Mouse (Mus musculus) limb, embryonic 12.5 days (tissue): ENCODE measurements around the gene Gpr22. TPM values are rescaled to one million over a fixed set of nuclear protein-coding genes. Genes with fewer than 3 reads are reported as not detected.

Experiments
- ATAC-seq: fragments of 200-750 bp; cut with Nextera tagmentation; 2 replicates; pipeline ENCODE4 v1.8.0; 2017; ENCODE audit warnings: low read depth, moderate TSS enrichment; ENCODE audit not compliant: insufficient number of reproducible peaks, insufficient read depth, low FRiP score, low TSS enrichment
- H3K27ac ChIP-seq: fragments of 300-500 bp; sonication (generic); 2 replicates; pipeline ENCODE4 v1.5.1; 2016; ENCODE audit warnings: mild to moderate bottlenecking, moderate library complexity
- H3K27me3 ChIP-seq: fragments of 300-500 bp; sonication (generic); 2 replicates; pipeline ENCODE4 v1.6.1; 2016; ENCODE audit warnings: mild to moderate bottlenecking, moderate library complexity
- H3K36me3 ChIP-seq: fragments of 300-500 bp; sonication (generic); 2 replicates; pipeline ENCODE4 v1.6.1; 2016; ENCODE audit warnings: mild to moderate bottlenecking, moderate library complexity
- H3K4me1 ChIP-seq: fragments of 300-500 bp; sonication (generic); replicated peaks from 2 replicates; pipeline ENCODE4 v1.6.1; 2016
- H3K4me2 ChIP-seq: fragments of 300-500 bp; sonication (generic); 2 replicates; pipeline ENCODE4 v1.6.1; 2016; ENCODE audit warnings: mild to moderate bottlenecking, moderate library complexity
- H3K4me3 ChIP-seq: fragments of 300-500 bp; sonication (generic); replicated peaks from 2 replicates; pipeline ENCODE4 v1.5.1; 2016; ENCODE audit warnings: mild to moderate bottlenecking
- H3K9ac ChIP-seq: fragments of 300-500 bp; sonication (generic); replicated peaks from 2 replicates; pipeline ENCODE4 v1.6.1; 2016; ENCODE audit warnings: mild to moderate bottlenecking, moderate library complexity
- H3K9me3 ChIP-seq: fragments of 300-500 bp; sonication (generic); 2 replicates; pipeline ENCODE4 v1.6.1; 2016; ENCODE audit warnings: mild to moderate bottlenecking, moderate library complexity
- WGBS: fragments of 180-500 bp; shearing (Covaris S2); methylation state at CpG from one replicate; pipeline ENCODE4 v1.1.7; 2016; 5-methylcytosine and 5-hydroxymethylcytosine counted together
- polyA plus RNA-seq: library from polyadenylated mRNA; unstranded; fragments of >200 nt; fragmentation: Nextera tagmentation; extraction: Ambion mirVana; gene quantifications from 2 replicates; pipeline ENCODE4 v1.2.1, GENCODE M21; 2016

Gene Gpr22
- polyA plus RNA-seq, result 0.32 and 0.68 TPM in 2 replicates

GRCm38 (mm10) chr12:31713600-31713999 is at the start of gene Gpr22:
Gpr22 (minus strand) TSS chr12:31713947.
- H3K9me3 ChIP-seq, result no peaks in the 10 kb centered on the region
- peaks cover 5% of the 10 kb centered on the region; the same call in 1 of the 2 replicates for H3K4me1 ChIP-seq
- 27% methylated on average over 6 of the region's 6 CpGs for WGBS
- no peaks in the 10 kb centered on the region for H3K36me3 ChIP-seq
- H3K27ac ChIP-seq, result no peak within 1 kb of the TSS
- no peak within 1 kb of the TSS for H3K4me3 ChIP-seq
- ATAC-seq, result no peak
- H3K27me3 ChIP-seq, result no peaks in the 10 kb centered on the region
- H3K9ac ChIP-seq, result no peak within 1 kb of the TSS
- H3K4me2 ChIP-seq, result peak within 1 kb of the TSS; percentile 42

DNA sequence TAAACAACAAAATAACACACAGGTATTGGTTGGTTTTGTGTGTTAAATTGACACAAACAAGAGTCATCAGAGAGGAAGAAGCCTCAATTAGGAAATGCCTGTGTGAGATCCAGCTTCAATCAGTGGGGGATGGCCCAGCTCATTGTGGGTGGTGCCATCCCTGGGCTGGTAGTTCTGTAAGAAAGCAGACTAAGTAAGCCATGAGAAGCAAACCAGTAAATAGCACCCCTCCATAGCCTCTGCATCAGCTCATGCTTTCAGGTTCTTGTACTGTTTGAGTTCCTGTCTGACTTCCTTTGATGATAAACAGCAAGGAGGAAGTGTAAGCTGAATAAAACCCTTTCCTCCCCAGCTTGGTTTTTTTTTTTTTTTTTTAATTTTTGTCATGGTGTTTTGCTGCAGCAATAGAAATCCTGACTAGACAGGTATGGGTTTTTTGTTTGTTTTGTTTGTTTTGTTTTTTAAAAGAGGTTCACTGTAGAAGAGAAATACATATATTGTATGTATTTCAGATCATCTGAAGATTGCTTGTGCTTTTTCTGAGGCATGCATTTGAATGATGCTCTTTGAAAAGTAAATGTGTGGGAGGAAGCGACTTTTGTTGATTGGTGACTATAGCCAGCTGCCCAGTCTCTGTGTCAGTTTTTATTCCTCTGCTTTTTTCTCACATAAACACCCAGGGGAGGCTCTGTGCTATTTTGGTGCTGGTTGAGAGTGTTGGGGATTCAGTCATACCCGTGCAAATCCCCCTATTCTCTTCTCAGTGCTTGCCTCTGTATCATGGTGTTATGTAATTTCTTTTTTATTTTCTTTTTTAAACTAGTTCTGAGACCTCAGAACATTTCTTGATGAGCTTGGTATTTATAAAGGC is 42.4 kb upstream of the Gpr22 start:
- Histone ChIP-seq H3K4me2 (no peak overlapping the region), H3K9me3 (no peaks in the 10 kb centered on the region), H3K9ac (no peak overlapping the region), H3K36me3 (peaks cover 2% of the 10 kb centered on the region; the same call in 1 of the 2 replicates), H3K27me3 (no peaks in the 10 kb centered on the region), H3K4me1 (no peaks in the 10 kb centered on the region), H3K4me3 (no peak overlapping the region), H3K27ac (no peak overlapping the region)
- WGBS, result 53% methylated on average over 2 of the region's 2 CpGs
- ATAC-seq, result no peak

GRCm38 (mm10) chr12:31754465-31754864 is 40.7 kb upstream of the Gpr22 start:
- Histone ChIP-seq H3K4me2 (no peak overlapping the region), H3K27me3 (no peaks in the 10 kb centered on the region), H3K4me1 (no peaks in the 10 kb centered on the region), H3K27ac (no peak overlapping the region), H3K9ac (no peak overlapping the region), H3K4me3 (no peak overlapping the region), H3K9me3 (no peaks in the 10 kb centered on the region), H3K36me3 (no peaks in the 10 kb centered on the region)
- ATAC-seq, result no peak
- 65% methylated on average over 2 of the region's 2 CpGs for WGBS

DNA sequence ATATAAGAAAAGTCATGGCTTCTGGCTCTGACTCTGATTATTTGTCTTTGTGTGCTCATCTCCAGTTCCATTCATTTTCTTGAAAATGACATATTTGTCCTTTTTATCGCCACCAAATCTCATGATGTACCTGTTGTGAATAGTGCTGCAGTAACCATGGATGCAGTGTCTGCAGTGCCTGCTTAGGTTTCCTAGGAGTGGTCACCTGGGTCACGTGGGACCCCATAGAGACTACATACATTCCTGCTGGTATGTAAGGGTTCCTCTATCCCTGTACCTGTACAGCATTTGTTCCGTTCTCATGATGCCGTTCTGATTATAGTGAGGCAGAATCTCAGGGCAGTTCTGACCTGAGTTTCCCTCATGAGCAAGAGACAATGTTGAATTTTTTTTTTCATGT is 36.1 kb upstream of the Gpr22 start:
- H3K4me3 ChIP-seq, result no peak overlapping the region
- no peaks in the 10 kb centered on the region for H3K9me3 ChIP-seq
- 0 out of 2 replicates have a peak, but pooled peaks cover 5% of the 10 kb centered on the region for H3K36me3 ChIP-seq
- 94% methylated on average over 4 of the region's 4 CpGs for WGBS
- no peak overlapping the region for H3K27ac ChIP-seq
- no peak for ATAC-seq
- no peaks in the 10 kb centered on the region for H3K4me1 ChIP-seq
- no peak overlapping the region for H3K9ac ChIP-seq
- no peaks in the 10 kb centered on the region for H3K27me3 ChIP-seq
- H3K4me2 ChIP-seq, result no peak overlapping the region

- H3K27me3 ChIP-seq, result no peaks in the 10 kb centered on the region
- WGBS, result 83% methylated on average over 8 of the region's 8 CpGs
Measured at GRCm38 (mm10) chr12:31747301-31747700, 33.6 kb upstream of the Gpr22 start.

DNA sequence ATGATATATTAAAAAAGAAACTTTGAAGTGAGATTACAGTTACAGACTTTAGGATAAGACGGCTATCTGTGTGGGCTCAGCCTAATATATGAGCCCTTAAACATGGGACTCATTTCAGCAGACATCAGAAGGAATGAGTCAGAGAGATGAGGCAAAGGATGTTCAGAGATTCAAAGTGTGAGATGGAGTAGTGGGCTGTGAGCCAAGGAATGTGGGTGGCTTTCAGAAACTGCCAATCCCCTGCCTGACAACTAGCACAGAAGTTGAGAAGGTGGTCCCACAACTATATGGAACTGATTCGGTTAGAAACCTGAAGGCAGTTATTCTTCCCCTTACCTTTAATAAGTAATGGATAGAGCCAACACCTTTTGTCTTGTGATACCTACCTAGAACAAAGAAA is 20.9 kb upstream of the Gpr22 start:
- no peak overlapping the region for H3K9ac ChIP-seq
- no peaks in the 10 kb centered on the region for H3K36me3 ChIP-seq
- no peak for ATAC-seq
- H3K27me3 ChIP-seq, result no peaks in the 10 kb centered on the region
- H3K9me3 ChIP-seq, result no peaks in the 10 kb centered on the region
- no peak overlapping the region for H3K27ac ChIP-seq
- no peaks in the 10 kb centered on the region for H3K4me1 ChIP-seq
- no peak overlapping the region for H3K4me2 ChIP-seq
- H3K4me3 ChIP-seq, result no peak overlapping the region
- WGBS, result 82% methylated on average over 2 of the region's 2 CpGs

More at GRCm38 (mm10) chr12:31747301-31747700, 33.6 kb upstream of the Gpr22 start:
- ATAC-seq, result no peak
- Histone ChIP-seq H3K9me3 (no peaks in the 10 kb centered on the region), H3K4me3 (no peak overlapping the region), H3K27ac (no peak overlapping the region), H3K4me2 (no peak overlapping the region), H3K4me1 (no peaks in the 10 kb centered on the region), H3K9ac (no peak overlapping the region), H3K36me3 (0 out of 2 replicates have a peak, but pooled peaks cover 5% of the 10 kb centered on the region)

GRCm38 (mm10) chr12:31730126-31730525 is 16.4 kb upstream of the Gpr22 start:
- 94% methylated on average over 1 of the region's 1 CpGs for WGBS
- Histone ChIP-seq H3K27me3 (no peaks in the 10 kb centered on the region), H3K9me3 (no peaks in the 10 kb centered on the region), H3K4me1 (peaks cover 6% of the 10 kb centered on the region; the same call in 1 of the 2 replicates), H3K9ac (no peak overlapping the region), H3K4me3 (no peak overlapping the region), H3K27ac (no peak overlapping the region), H3K36me3 (no peaks in the 10 kb centered on the region), H3K4me2 (no peak overlapping the region)
- ATAC-seq, result no peak

- no peak overlapping the region for H3K4me3 ChIP-seq
- ATAC-seq, result no peak
- no peak overlapping the region for H3K27ac ChIP-seq
- H3K36me3 ChIP-seq, result no peaks in the 10 kb centered on the region
- no peak overlapping the region for H3K4me2 ChIP-seq
- no peaks in the 10 kb centered on the region for H3K9me3 ChIP-seq
- peaks cover 6% of the 10 kb centered on the region; the same call in 1 of the 2 replicates for H3K4me1 ChIP-seq
- 26% methylated on average over 1 of the region's 1 CpGs for WGBS
- H3K27me3 ChIP-seq, result no peaks in the 10 kb centered on the region
- H3K9ac ChIP-seq, result no peak overlapping the region
Measured at GRCm38 (mm10) chr12:31726707-31727106, 13.0 kb upstream of the Gpr22 start.

DNA sequence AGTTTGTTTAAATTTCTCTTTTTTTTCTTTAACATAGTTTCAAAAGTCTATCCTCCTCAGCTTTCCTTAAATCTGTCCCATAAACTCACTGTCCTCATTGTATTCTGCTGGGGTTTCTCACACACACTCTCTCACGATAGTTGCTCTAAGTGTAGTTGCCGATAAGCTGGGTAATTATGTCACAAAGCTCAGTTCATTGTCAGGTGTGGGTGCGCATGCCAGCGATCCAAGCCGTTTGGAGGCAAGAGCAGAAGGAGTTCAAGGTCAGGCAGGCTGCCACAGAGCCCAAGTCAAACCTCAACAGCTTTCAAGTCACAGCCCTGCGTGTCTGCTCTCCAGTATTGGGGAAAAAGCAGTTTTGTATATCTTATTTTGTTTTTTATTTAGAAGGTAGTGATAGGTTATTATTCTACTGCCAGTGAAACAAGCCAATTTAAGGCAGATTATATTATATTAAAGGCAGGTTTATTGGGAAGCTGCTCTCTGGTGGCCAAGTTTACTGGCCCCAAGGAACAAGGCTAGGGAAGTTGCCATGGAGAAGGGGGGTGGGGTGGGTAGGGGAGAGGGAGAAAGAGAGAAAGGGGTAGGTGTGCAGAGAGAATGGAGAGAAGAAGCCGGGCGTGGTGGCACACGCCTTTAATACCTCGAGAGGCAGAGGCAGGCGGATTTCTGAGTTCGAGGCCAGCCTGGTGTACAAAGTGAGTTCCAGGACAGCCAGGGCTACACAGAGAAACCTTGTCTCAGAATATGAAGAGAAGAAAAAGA is 11.9 kb upstream of the Gpr22 start:
- Histone ChIP-seq H3K36me3 (no peaks in the 10 kb centered on the region), H3K9ac (no peak overlapping the region), H3K9me3 (no peaks in the 10 kb centered on the region), H3K4me1 (peaks cover 12% of the 10 kb centered on the region; the same call in 1 of the 2 replicates), H3K27ac (no peak overlapping the region), H3K4me2 (no peak overlapping the region), H3K4me3 (no peak overlapping the region), H3K27me3 (no peaks in the 10 kb centered on the region)
- ATAC-seq, result no peak
- 75% methylated on average over 12 of the region's 12 CpGs for WGBS

DNA sequence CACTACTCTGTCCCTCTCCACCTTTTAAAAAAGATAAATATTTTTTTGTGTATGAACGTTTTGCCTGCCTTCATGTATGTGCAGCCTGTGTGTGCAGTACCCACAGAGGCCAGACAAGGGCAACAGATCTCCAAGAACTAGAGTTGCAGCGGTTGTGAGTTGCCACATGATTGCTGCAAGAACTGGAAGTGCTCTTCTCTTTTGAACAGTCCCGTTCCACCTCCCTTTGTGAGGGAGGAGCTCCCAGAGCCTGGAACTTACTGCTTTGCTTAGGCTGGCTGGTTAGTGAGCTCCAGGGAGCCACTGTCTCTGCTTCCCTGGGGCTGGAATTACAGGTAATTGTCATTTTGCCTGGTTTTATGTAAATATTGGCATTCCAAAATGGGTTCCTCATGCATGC is 10.8 kb upstream of the Gpr22 start:
- no peak overlapping the region for H3K4me2 ChIP-seq
- no peaks in the 10 kb centered on the region for H3K36me3 ChIP-seq
- peaks cover 14% of the 10 kb centered on the region; the same call in 1 of the 2 replicates for H3K4me1 ChIP-seq
- H3K9me3 ChIP-seq, result no peaks in the 10 kb centered on the region
- H3K9ac ChIP-seq, result no peak overlapping the region
- H3K27me3 ChIP-seq, result no peaks in the 10 kb centered on the region
- 84% methylated on average over 3 of the region's 3 CpGs for WGBS
- no peak overlapping the region for H3K4me3 ChIP-seq
- no peak for ATAC-seq
- H3K27ac ChIP-seq, result no peak overlapping the region

GRCm38 (mm10) chr12:31719586-31720275 is 6.0 kb upstream of the Gpr22 start:
- H3K4me3 ChIP-seq, result no peak overlapping the region
- no peaks in the 10 kb centered on the region for H3K36me3 ChIP-seq
- ATAC-seq, result no peak
- no peaks in the 10 kb centered on the region for H3K9me3 ChIP-seq
- no peak overlapping the region for H3K4me2 ChIP-seq
- 97% methylated on average over 1 of the region's 1 CpGs for WGBS
- H3K27me3 ChIP-seq, result no peaks in the 10 kb centered on the region
- H3K4me1 ChIP-seq, result 0 out of 2 replicates have a peak, but pooled peaks cover 8% of the 10 kb centered on the region
- no peak overlapping the region for H3K9ac ChIP-seq
- H3K27ac ChIP-seq, result no peak overlapping the region
